Mouse (Mus musculus) B cell, adult (primary cell): ENCODE data around the gene Ifitm10. TPM values are rescaled to one million over a fixed set of nuclear protein-coding genes. Genes with fewer than 3 reads are reported as not detected.

Source experiments
- total RNA-seq: library from RNA; stranded (reverse); gene quantifications from 4 replicates; pipeline ENCODE4 v1.2.4, GENCODE M21; 2023; ENCODE audit not compliant: inconsistent age

Gene Ifitm10
- total RNA-seq = not detected in 4 replicates

GRCm38 (mm10) chr7:142373641-142374412, at the start of gene Ifitm10:
Gene Ifitm10, minus strand, starts transcription at chr7:142373753.

GRCm38 (mm10) chr7:142387419-142388148, 14.0 kb upstream of the Ifitm10 start, which contains the start of gene Ctsd:
Gene Ctsd, minus strand, starts transcription at chr7:142388038.

GRCm38 (mm10) chr7:142382567-142382966, 9.0 kb upstream of the Ifitm10 start, which contains the start of gene Gm49369:
Gene Gm49369, minus strand, starts transcription at chr7:142382667.

GRCm38 (mm10) chr7:142303249-142303648, 70.3 kb downstream of the Ifitm10 start, which contains the start of gene Krtap5-4:
Gene Krtap5-4, plus strand, starts transcription at chr7:142303549.

GRCm38 (mm10) chr7:142297018-142297417, 76.5 kb downstream of the Ifitm10 start, which contains the start of gene Krtap5-1:
Gene Krtap5-1, minus strand, starts transcription at chr7:142297118.

Other genes starting within 250 kb of the Ifitm10 start
- gene Gm39115, start 237.7 kb downstream of the Ifitm10 start, total RNA-seq = not detected in 4 replicates
- gene Gm45337, start 229.1 kb downstream of the Ifitm10 start, total RNA-seq = not detected in 4 replicates
- not detected in 4 replicates for gene Gm29735, start 216.6 kb downstream of the Ifitm10 start, total RNA-seq
- not detected in 4 replicates for gene Gm4553, start 208.0 kb downstream of the Ifitm10 start, total RNA-seq
- not detected in 4 replicates for gene Krtap5-2, start 197.7 kb downstream of the Ifitm10 start, total RNA-seq
- not detected in 4 replicates for gene Gm10153, start 183.4 kb downstream of the Ifitm10 start, total RNA-seq
- not detected in 4 replicates for gene Krtap5-3, start 172.4 kb downstream of the Ifitm10 start, total RNA-seq
- gene Gm7579, start 161.9 kb downstream of the Ifitm10 start, total RNA-seq = not detected in 4 replicates
- gene Krtap5-5, start 143.8 kb downstream of the Ifitm10 start, total RNA-seq = not detected in 4 replicates
- gene Gm40460, start 132.7 kb downstream of the Ifitm10 start, total RNA-seq = not detected in 4 replicates
- not detected in 4 replicates for gene Gm2431, start 115.4 kb downstream of the Ifitm10 start, total RNA-seq
- gene Gm4559, start 99.4 kb downstream of the Ifitm10 start, total RNA-seq = not detected in 4 replicates
- gene Krtap5-1, start 76.6 kb downstream of the Ifitm10 start, total RNA-seq = not detected in 4 replicates
- not detected in 4 replicates for gene Krtap5-4, start 70.2 kb downstream of the Ifitm10 start, total RNA-seq
- gene Gm49369, start 8.9 kb upstream of the Ifitm10 start, total RNA-seq = 1.1 TPM in 1 of 4 replicates, not detected in the others
- 73.4 to 77.8 TPM (median 75.5 TPM) in 4 replicates for gene Ctsd, start 14.3 kb upstream of the Ifitm10 start, total RNA-seq
- gene Syt8, start 61.1 kb upstream of the Ifitm10 start, total RNA-seq = not detected in 4 replicates
- gene Tnni2, start 68.1 kb upstream of the Ifitm10 start, total RNA-seq = 2.8 to 8.6 TPM (median 4.6 TPM) in 4 replicates
- gene Lsp1, start 87.1 kb upstream of the Ifitm10 start, total RNA-seq = 819 to 878 TPM (median 864 TPM) in 4 replicates
- gene Tnnt3, start 125.1 kb upstream of the Ifitm10 start, total RNA-seq = 27.0 to 41.7 TPM (median 32.3 TPM) in 4 replicates
- 13.5 to 17.6 TPM (median 15.9 TPM) in 4 replicates for gene Mrpl23, start 158.9 kb upstream of the Ifitm10 start, total RNA-seq